Mouse (Mus musculus): ENCODE results near the gene Armc9.

Armc9 gene

GRCm38 (mm10) chr1:86176066-86176465 lies 21.5 kb downstream of the Armc9 start:
- DNase-seq = no peak

GRCm38 (mm10) chr1:86178462-86179253 lies 24.1 kb downstream of the Armc9 start:
- peak; percentile 93 to 95 for DNase-seq

GRCm38 (mm10) chr1:86182004-86182709 lies 27.6 kb downstream of the Armc9 start:
- DNase-seq = peak in 1 of 2 experiments; percentile 8

GRCm38 (mm10) chr1:86183577-86184263 lies 29.1 kb downstream of the Armc9 start:
- DNase-seq = no peak

GRCm38 (mm10) chr1:86186762-86187161 lies 32.2 kb downstream of the Armc9 start:
- no peak for DNase-seq

GRCm38 (mm10) chr1:86187856-86188255 lies 33.3 kb downstream of the Armc9 start:
- no peak for DNase-seq

GRCm38 (mm10) chr1:86188271-86188670 lies 33.7 kb downstream of the Armc9 start:
- no peak for DNase-seq

GRCm38 (mm10) chr1:86189034-86189702 lies 34.6 kb downstream of the Armc9 start:
- no peak for DNase-seq

GRCm38 (mm10) chr1:86190843-86191242 lies 36.3 kb downstream of the Armc9 start:
- DNase-seq = no peak

GRCm38 (mm10) chr1:86194044-86194443 lies 39.5 kb downstream of the Armc9 start:
- DNase-seq = no peak

GRCm38 (mm10) chr1:86198276-86198675 lies 43.7 kb downstream of the Armc9 start:
- no peak for DNase-seq

GRCm38 (mm10) chr1:86199026-86199425 lies 44.4 kb downstream of the Armc9 start:
- no peak for DNase-seq

- DNase-seq = no peak
Observed at GRCm38 (mm10) chr1:86201312-86201711, 46.7 kb downstream of the Armc9 start.

- no peak for DNase-seq
Observed at GRCm38 (mm10) chr1:86202617-86203219, 48.1 kb downstream of the Armc9 start.

- no peak for DNase-seq
Observed at GRCm38 (mm10) chr1:86210676-86211075, 56.1 kb downstream of the Armc9 start.

GRCm38 (mm10) chr1:86211498-86211897 lies 56.9 kb downstream of the Armc9 start:
- no peak for DNase-seq

GRCm38 (mm10) chr1:86212731-86213130 lies 58.2 kb downstream of the Armc9 start:
- no peak for DNase-seq

- DNase-seq = peak; percentile 89 to 91
Observed at GRCm38 (mm10) chr1:86214158-86214557, 59.6 kb downstream of the Armc9 start.

- no peak for DNase-seq
Observed at GRCm38 (mm10) chr1:86215297-86215696, 60.7 kb downstream of the Armc9 start.

- no peak for DNase-seq
Observed at GRCm38 (mm10) chr1:86216412-86216811, 61.8 kb downstream of the Armc9 start.

GRCm38 (mm10) chr1:86217976-86218375 lies 63.4 kb downstream of the Armc9 start:
- no peak for DNase-seq

- no peak for DNase-seq
Observed at GRCm38 (mm10) chr1:86225195-86225594, 70.6 kb downstream of the Armc9 start.

- DNase-seq = no peak
Observed at GRCm38 (mm10) chr1:86228653-86229052, 74.1 kb downstream of the Armc9 start.
